Mouse (Mus musculus) thymus, adult 2 months (tissue): ENCODE measurements at regions not wholly inside any gene's neighbourhood (a gene's known extent, or its start where the extent isn't known, plus 50 kb on each side); places are given as distances from the start of the nearest gene placed in this dataset.

Source experiments
- CTCF ChIP-seq: fragments of 200-500 bp; IDR thresholded peaks from 2 replicates; pipeline ENCODE4 v1.5.1; 2012; ENCODE audit warnings: mild to moderate bottlenecking, control low read depth, low read length, moderate library complexity, borderline replicate concordance; ENCODE audit not compliant: control insufficient read depth, poor library complexity, insufficient read depth; ENCODE audit errors: extremely low read depth
- POLR2A ChIP-seq: fragments of 200-500 bp; IDR thresholded peaks from 2 replicates; pipeline ENCODE4 v1.6.1; 2012; ENCODE audit warnings: mild to moderate bottlenecking, low read length, control low read depth, moderate library complexity; ENCODE audit not compliant: control insufficient read depth, poor library complexity, insufficient read depth; ENCODE audit errors: extremely low read depth

DNA sequence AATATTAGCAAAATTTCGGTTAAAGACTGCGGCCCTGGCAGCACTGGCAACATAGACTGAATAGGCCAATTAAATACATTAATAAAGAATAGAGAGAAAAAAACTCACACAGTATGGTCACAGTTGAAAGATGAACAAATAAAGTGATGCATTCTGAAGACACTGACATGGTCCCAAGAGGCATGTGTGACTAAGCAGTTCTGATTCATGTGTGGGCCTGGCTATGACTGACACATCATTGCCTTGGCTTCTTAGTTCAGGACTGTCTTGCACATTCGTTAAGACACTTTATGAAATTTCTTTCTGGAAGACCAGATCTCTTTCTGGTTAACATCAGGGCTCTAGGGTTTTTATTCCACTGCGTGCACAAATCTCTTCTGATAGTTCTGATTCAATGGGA, 438.7 kb downstream of the Gm21750 start:
- no peak for TF ChIP-seq POLR2A
- no peak for TF ChIP-seq CTCF
